Mouse (Mus musculus) forebrain, embryonic 16.5 days (tissue): ENCODE data around the gene Tube1. TPM values are rescaled to one million over a fixed set of nuclear protein-coding genes. Genes with fewer than 3 reads are reported as not detected.

Source experiments
- ATAC-seq: fragments of 200-750 bp; cut with Nextera tagmentation; 2 replicates; pipeline ENCODE4 v1.8.0; 2017; ENCODE audit warnings: mild to moderate bottlenecking, moderate library complexity
- H3K27ac ChIP-seq: fragments of 300-500 bp; sonication (generic); 2 replicates; pipeline ENCODE4 v1.5.1; 2014; ENCODE audit warnings: low read length, control low read depth
- H3K27me3 ChIP-seq: fragments of 300-500 bp; sonication (generic); replicated peaks from 2 replicates; pipeline ENCODE4 v1.6.1; 2014; ENCODE audit warnings: low read length; ENCODE audit not compliant: control insufficient read depth, insufficient read depth
- H3K36me3 ChIP-seq: fragments of 300-500 bp; sonication (generic); 2 replicates; pipeline ENCODE4 v1.6.1; 2014; ENCODE audit not compliant: control insufficient read depth, insufficient read depth
- H3K4me1 ChIP-seq: fragments of 300-500 bp; sonication (generic); replicated peaks from 2 replicates; pipeline ENCODE4 v1.6.1; 2014; ENCODE audit warnings: low read length; ENCODE audit not compliant: control insufficient read depth, insufficient read depth
- H3K4me2 ChIP-seq: fragments of 300-500 bp; sonication (generic); 2 replicates; pipeline ENCODE4 v1.6.1; 2014; ENCODE audit warnings: mild to moderate bottlenecking, low read length, control low read depth
- H3K4me3 ChIP-seq: fragments of 300-500 bp; sonication (generic); replicated peaks from 2 replicates; pipeline ENCODE4 v1.5.1; 2014; ENCODE audit warnings: mild to moderate bottlenecking, low read length, control low read depth
- H3K9ac ChIP-seq: fragments of 300-500 bp; sonication (generic); replicated peaks from 2 replicates; pipeline ENCODE4 v1.6.1; 2014; ENCODE audit warnings: low read depth, low read length, control low read depth
- H3K9me3 ChIP-seq: fragments of 300-500 bp; sonication (generic); 2 replicates; pipeline ENCODE4 v1.6.1; 2016; ENCODE audit warnings: low read length; ENCODE audit not compliant: control insufficient read depth
- WGBS: fragments of 180-500 bp; shearing (Covaris S2); extraction: QIAGEN DNeasy Blood & Tissue Kit; methylation state at CpG from one replicate; pipeline ENCODE4 v1.1.7; 2014; 5-methylcytosine and 5-hydroxymethylcytosine counted together
- polyA plus RNA-seq: library from polyadenylated mRNA; unstranded; fragments of >200 nt; fragmentation: Nextera tagmentation; extraction: Ambion mirVana; gene quantifications from 2 replicates; pipeline ENCODE4 v1.2.1, GENCODE M21; 2015

Gene Tube1
- polyA plus RNA-seq, 1 experiment from 2014 or later = 12.6 TPM

GRCm38 (mm10) chr10:39162666-39163484, 29.1 kb downstream of the Tube1 start:
- no peak overlapping the region for H3K9ac ChIP-seq
- H3K27me3 ChIP-seq = no peaks in the 10 kb centered on the region
- H3K36me3 ChIP-seq = no peaks in the 10 kb centered on the region
- 48% methylated on average over 18 of the region's 18 CpGs for WGBS
- ATAC-seq = no peak
- H3K4me3 ChIP-seq = no peak overlapping the region
- no peaks in the 10 kb centered on the region for H3K9me3 ChIP-seq
- no peak overlapping the region for H3K27ac ChIP-seq
- H3K4me2 ChIP-seq = no peak overlapping the region
- peaks cover 19% of the 10 kb centered on the region for H3K4me1 ChIP-seq

- Histone ChIP-seq H3K27me3 (no peaks in the 10 kb centered on the region), H3K4me1 (peaks cover 19% of the 10 kb centered on the region), H3K4me2 (no peak within 1 kb of the TSS), H3K9ac (no peak within 1 kb of the TSS), H3K4me3 (no peak within 1 kb of the TSS), H3K27ac (no peak within 1 kb of the TSS), H3K9me3 (no peaks in the 10 kb centered on the region), H3K36me3 (no peaks in the 10 kb centered on the region)
- whole genome bisulfite sequencing = 93% methylated on average over 10 of the region's 10 CpGs
- ATAC-seq = no peak
These were observed 29.9 kb downstream of the Tube1 start, which contains the start of gene Ccn6 for GRCm38 (mm10) chr10:39163694-39164093. Gene Ccn6 (minus strand): TSS chr10:39163794.

- H3K27me3 ChIP-seq = no peaks in the 10 kb centered on the region
- no peaks in the 10 kb centered on the region for H3K36me3 ChIP-seq
- H3K9me3 ChIP-seq = no peaks in the 10 kb centered on the region
- ATAC-seq = peak; percentile 60
- WGBS = 7% methylated on average over 11 of the region's 11 CpGs
- H3K4me2 ChIP-seq = peak overlapping the region; percentile 39
- peak overlapping the region; percentile 65 for H3K27ac ChIP-seq
- H3K9ac ChIP-seq = peak overlapping the region; percentile 42; the same call in 1 of the 2 replicates
- peaks cover 31% of the 10 kb centered on the region for H3K4me1 ChIP-seq
- H3K4me3 ChIP-seq = peak overlapping the region; percentile 37
These were observed 31.9 kb downstream of the Tube1 start for GRCm38 (mm10) chr10:39165632-39166115.

GRCm38 (mm10) chr10:39167611-39168010, 33.8 kb downstream of the Tube1 start:
- Histone ChIP-seq H3K4me2 (no peak overlapping the region), H3K36me3 (no peaks in the 10 kb centered on the region), H3K27ac (no peak overlapping the region), H3K27me3 (no peaks in the 10 kb centered on the region), H3K4me3 (no peak overlapping the region), H3K9ac (no peak overlapping the region), H3K4me1 (peaks cover 41% of the 10 kb centered on the region), H3K9me3 (no peaks in the 10 kb centered on the region)
- no peak for ATAC-seq
- 89% methylated on average over 11 of the region's 11 CpGs for WGBS

GRCm38 (mm10) chr10:39169642-39170041, 35.9 kb downstream of the Tube1 start:
- Histone ChIP-seq H3K27ac (peak overlapping the region; percentile 53), H3K27me3 (no peaks in the 10 kb centered on the region), H3K4me2 (peak overlapping the region; percentile 85), H3K4me3 (peak overlapping the region; percentile 26), H3K9me3 (no peaks in the 10 kb centered on the region), H3K9ac (peak overlapping the region; percentile 33), H3K4me1 (peaks cover 45% of the 10 kb centered on the region), H3K36me3 (no peaks in the 10 kb centered on the region)
- ATAC-seq = 0 out of 2 replicates have a peak, but pooled peaks have one; percentile 3
- 22% methylated on average over 9 of the region's 9 CpGs for WGBS

GRCm38 (mm10) chr10:39170181-39170580, 36.4 kb downstream of the Tube1 start:
- 3% methylated on average over 8 of the region's 8 CpGs for WGBS
- peak overlapping the region; percentile 85 for H3K4me2 ChIP-seq
- H3K4me3 ChIP-seq = peak overlapping the region; percentile 26
- H3K9me3 ChIP-seq = no peaks in the 10 kb centered on the region
- H3K9ac ChIP-seq = peak overlapping the region; percentile 33
- H3K36me3 ChIP-seq = no peaks in the 10 kb centered on the region
- H3K27ac ChIP-seq = peak overlapping the region; percentile 53
- H3K27me3 ChIP-seq = no peaks in the 10 kb centered on the region
- H3K4me1 ChIP-seq = peaks cover 40% of the 10 kb centered on the region
- ATAC-seq = peak; percentile 11; the same call in 1 of the 2 replicates

- 4% methylated on average over 6 of the region's 6 CpGs for WGBS
- H3K27ac ChIP-seq = peak overlapping the region; percentile 45
- ATAC-seq = no peak
- no peaks in the 10 kb centered on the region for H3K36me3 ChIP-seq
- peak overlapping the region; percentile 33 for H3K9ac ChIP-seq
- peak overlapping the region; percentile 53 for H3K4me3 ChIP-seq
- no peaks in the 10 kb centered on the region for H3K9me3 ChIP-seq
- H3K4me2 ChIP-seq = peak overlapping the region; percentile 85
- no peaks in the 10 kb centered on the region for H3K27me3 ChIP-seq
- peaks cover 36% of the 10 kb centered on the region for H3K4me1 ChIP-seq
These were observed 36.9 kb downstream of the Tube1 start for GRCm38 (mm10) chr10:39170706-39171105.

- H3K9ac ChIP-seq = peak overlapping the region; percentile 70
- no peaks in the 10 kb centered on the region for H3K9me3 ChIP-seq
- no peaks in the 10 kb centered on the region for H3K27me3 ChIP-seq
- H3K27ac ChIP-seq = peak overlapping the region; percentile 99
- peak overlapping the region; percentile 85 for H3K4me2 ChIP-seq
- H3K4me1 ChIP-seq = peaks cover 36% of the 10 kb centered on the region
- ATAC-seq = peak; percentile 93
- H3K4me3 ChIP-seq = peak overlapping the region; percentile 53
- H3K36me3 ChIP-seq = no peaks in the 10 kb centered on the region
- WGBS = under 1% methylated on average over 19 of the region's 19 CpGs
These were observed 37.4 kb downstream of the Tube1 start for GRCm38 (mm10) chr10:39171134-39171533.

- peak; percentile 78 for ATAC-seq
- Histone ChIP-seq H3K4me3 (peak overlapping the region; percentile 53), H3K27me3 (no peaks in the 10 kb centered on the region), H3K4me2 (peak overlapping the region; percentile 85), H3K9me3 (no peaks in the 10 kb centered on the region), H3K9ac (peak overlapping the region; percentile 70), H3K36me3 (no peaks in the 10 kb centered on the region), H3K4me1 (peaks cover 30% of the 10 kb centered on the region), H3K27ac (peak overlapping the region; percentile 99)
- 5% methylated on average over 26 of the region's 26 CpGs for WGBS
These were observed 38.1 kb downstream of the Tube1 start for GRCm38 (mm10) chr10:39171603-39172539.
